Mouse (Mus musculus) liver, adult 2 months (tissue): Measurements from ENCODE around the gene Jmjd7.

Source experiments
- CTCF ChIP-seq: fragments of 200-500 bp; IDR thresholded peaks from 2 replicates; pipeline ENCODE4 v1.5.1; 2011; ENCODE audit warnings: low read depth, low read length, control low read depth
- POLR2A ChIP-seq: fragments of 200-500 bp; IDR thresholded peaks from 2 replicates; pipeline ENCODE4 v1.6.1; 2011; ENCODE audit warnings: low read length, control low read depth; ENCODE audit not compliant: insufficient read depth; ENCODE audit errors: extremely low read depth

DNA sequence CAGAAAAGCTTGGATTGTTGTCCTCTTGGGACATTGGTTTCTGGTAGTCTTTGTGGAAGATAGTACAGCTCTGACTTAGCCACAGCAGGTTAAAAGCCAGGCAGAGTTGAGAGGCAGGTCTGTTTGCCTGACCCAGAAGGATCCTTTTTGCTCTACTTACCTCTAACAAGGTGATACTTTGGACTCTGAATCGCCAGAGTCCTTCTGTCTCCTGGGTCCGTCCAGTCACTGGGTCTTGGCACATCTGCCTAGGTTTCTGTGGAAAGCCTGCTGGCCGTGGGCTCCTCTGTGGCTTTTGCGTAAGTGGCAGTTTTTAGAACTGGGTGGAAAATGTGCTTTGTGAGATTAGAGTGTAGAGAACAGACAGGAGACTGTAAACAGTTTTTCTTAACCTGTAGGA is 38.3 kb upstream of the Jmjd7 start:
- TF ChIP-seq CTCF (no peak), POLR2A (no peak)
